Mouse (Mus musculus): ENCODE results near the gene Gtf2h1. TPM values are rescaled to one million over a fixed set of nuclear protein-coding genes. Genes with fewer than 3 reads are reported as not detected.
A peak's percentile ranks its signal among the peaks of the same experiment; 100 is the strongest.

The Gtf2h1 gene
- polyA plus RNA-seq, 1 experiment from 2014 or later, result 25.4 TPM

DNA sequence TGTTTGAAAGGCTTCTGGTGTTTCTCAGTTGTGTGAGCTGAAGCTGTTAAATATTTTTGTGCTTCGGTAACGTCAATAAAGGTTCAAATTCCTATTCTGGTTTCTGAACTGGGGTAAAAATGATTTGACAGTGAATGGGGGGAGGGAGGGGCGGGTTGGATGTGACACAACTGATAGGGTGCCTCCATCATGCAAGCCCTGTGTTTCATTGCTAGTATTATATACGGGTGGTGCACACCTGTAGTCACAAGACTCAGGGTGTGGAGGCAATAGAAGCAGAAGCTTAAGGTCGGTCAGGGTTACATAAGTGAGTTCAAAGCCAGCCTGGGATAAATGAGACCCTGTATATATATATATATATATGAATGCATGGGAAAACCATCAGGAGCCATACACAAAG, 44.0 kb downstream of the Gtf2h1 start:
- WGBS (ENCODE audit: insufficient replicate concordance), result 45% methylated on average over 5 of the region's 5 CpGs
- Histone ChIP-seq H3K4me2 (no peak overlapping the region), H3K4me1 (replicated peaks) (peaks cover 53% of the 10 kb centered on the region), H3K4me3 (replicated peaks) (no peak overlapping the region), H3K36me3 (replicated peaks) (no peaks in the 10 kb centered on the region), H3K27me3 (no peaks in the 10 kb centered on the region), H3K27ac (replicated peaks) (peak overlapping the region; percentile 76; the same call in 1 of the 2 replicates), H3K9ac (no peak overlapping the region), H3K9me3 (replicated peaks) (no peaks in the 10 kb centered on the region)
- ATAC-seq (ENCODE audit: insufficient read depth), result no peak

GRCm38 (mm10) chr7:46840326-46840725, 44.4 kb downstream of the Gtf2h1 start:
- H3K4me3 ChIP-seq (replicated peaks), result no peak overlapping the region
- peaks cover 58% of the 10 kb centered on the region for H3K4me1 ChIP-seq (replicated peaks)
- H3K36me3 ChIP-seq (replicated peaks), result no peaks in the 10 kb centered on the region
- H3K9ac ChIP-seq, result no peak overlapping the region
- no peaks in the 10 kb centered on the region for H3K27me3 ChIP-seq
- no peak overlapping the region for H3K4me2 ChIP-seq
- ATAC-seq (ENCODE audit: insufficient read depth), result no peak
- WGBS (ENCODE audit: insufficient replicate concordance), result 54% methylated on average over 4 of the region's 4 CpGs
- H3K27ac ChIP-seq (replicated peaks), result 0 out of 2 replicates have a peak overlapping the region, but pooled peaks have one; percentile 76
- no peaks in the 10 kb centered on the region for H3K9me3 ChIP-seq (replicated peaks)

GRCm38 (mm10) chr7:46840787-46841525, 45.1 kb downstream of the Gtf2h1 start, which contains the start of gene Ldha:
TSS of gene Ldha (plus strand) at chr7:46841475.
- no peak for ATAC-seq (ENCODE audit: insufficient read depth)
- H3K4me1 ChIP-seq (replicated peaks), result peaks cover 64% of the 10 kb centered on the region
- 36% methylated on average over 6 of the region's 6 CpGs for WGBS (ENCODE audit: insufficient replicate concordance)
- H3K27ac ChIP-seq (replicated peaks), result no peak within 1 kb of the TSS
- no peaks in the 10 kb centered on the region for H3K9me3 ChIP-seq (replicated peaks)
- H3K4me2 ChIP-seq, result no peak within 1 kb of the TSS
- no peaks in the 10 kb centered on the region for H3K36me3 ChIP-seq (replicated peaks)
- H3K9ac ChIP-seq, result no peak within 1 kb of the TSS
- no peaks in the 10 kb centered on the region for H3K27me3 ChIP-seq
- no peak within 1 kb of the TSS for H3K4me3 ChIP-seq (replicated peaks)

GRCm38 (mm10) chr7:46842278-46842677, 46.4 kb downstream of the Gtf2h1 start:
- WGBS (ENCODE audit: insufficient replicate concordance), result 43% methylated on average over 5 of the region's 5 CpGs
- ATAC-seq (ENCODE audit: insufficient read depth), result no peak
- Histone ChIP-seq H3K9me3 (replicated peaks) (no peaks in the 10 kb centered on the region), H3K27ac (replicated peaks) (no peak overlapping the region), H3K36me3 (replicated peaks) (no peaks in the 10 kb centered on the region), H3K27me3 (no peaks in the 10 kb centered on the region), H3K4me1 (replicated peaks) (peaks cover 77% of the 10 kb centered on the region), H3K4me3 (replicated peaks) (no peak overlapping the region), H3K9ac (no peak overlapping the region), H3K4me2 (no peak overlapping the region)

- Histone ChIP-seq H3K9ac (no peak overlapping the region), H3K4me2 (no peak overlapping the region), H3K27me3 (no peaks in the 10 kb centered on the region), H3K9me3 (replicated peaks) (no peaks in the 10 kb centered on the region), H3K4me3 (replicated peaks) (no peak overlapping the region), H3K4me1 (replicated peaks) (peaks cover 69% of the 10 kb centered on the region), H3K36me3 (replicated peaks) (peaks cover 5% of the 10 kb centered on the region), H3K27ac (replicated peaks) (no peak overlapping the region)
- 78% methylated on average over 4 of the region's 4 CpGs for WGBS (ENCODE audit: insufficient replicate concordance)
- ATAC-seq (ENCODE audit: insufficient read depth), result no peak
These were observed 47.7 kb downstream of the Gtf2h1 start for GRCm38 (mm10) chr7:46843576-46843975.

DNA sequence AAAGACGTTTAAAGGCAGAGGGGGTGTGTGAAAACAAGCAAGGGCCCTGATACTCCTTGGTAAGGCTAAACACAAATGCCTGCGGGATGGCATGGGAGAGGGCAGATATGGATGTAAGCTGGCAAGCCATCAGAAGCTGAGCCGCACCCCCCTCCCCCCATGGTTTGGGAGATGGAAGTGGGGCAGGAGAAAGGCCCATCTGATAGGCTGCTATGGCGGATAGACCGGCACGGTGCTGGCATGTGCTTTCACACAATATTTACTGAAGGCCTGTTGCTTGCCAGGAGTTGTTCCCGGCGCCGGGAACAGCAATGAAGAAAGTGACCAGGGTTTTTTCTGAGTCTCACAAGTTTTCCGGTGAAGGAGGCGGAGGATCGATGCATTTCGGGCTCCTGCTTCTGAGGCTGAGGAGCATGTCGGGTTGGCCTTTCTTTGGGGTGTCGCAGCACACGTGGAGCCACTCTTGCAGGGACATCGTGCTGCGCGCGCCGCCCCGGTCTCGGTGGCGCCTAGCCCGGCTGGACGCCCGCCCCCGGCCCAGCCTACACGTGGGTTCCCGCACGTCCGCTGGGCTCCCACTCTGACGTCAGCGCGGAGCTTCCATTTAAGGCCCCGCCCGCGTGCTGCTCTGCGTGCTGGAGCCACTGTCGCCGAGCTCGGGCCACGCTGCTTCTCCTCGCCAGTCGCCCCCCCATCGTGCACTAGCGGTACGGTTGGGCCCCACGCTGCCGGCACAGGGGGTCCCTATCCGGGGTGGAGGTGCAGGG, 49.5 kb downstream of the Gtf2h1 start:
- Histone ChIP-seq H3K4me1 (replicated peaks) (peaks cover 52% of the 10 kb centered on the region), H3K36me3 (replicated peaks) (peaks cover 23% of the 10 kb centered on the region), H3K9me3 (replicated peaks) (no peaks in the 10 kb centered on the region), H3K4me3 (replicated peaks) (peak overlapping the region; percentile 78), H3K27ac (replicated peaks) (peak overlapping the region; percentile 84), H3K27me3 (no peaks in the 10 kb centered on the region), H3K9ac (peak overlapping the region; percentile 84), H3K4me2 (peak overlapping the region; percentile 98)
- peak; percentile 74 for ATAC-seq (ENCODE audit: insufficient read depth)
- WGBS (ENCODE audit: insufficient replicate concordance), result under 1% methylated on average over 51 of the region's 51 CpGs

- WGBS (ENCODE audit: insufficient replicate concordance), result under 1% methylated on average over 36 of the region's 36 CpGs
- Histone ChIP-seq H3K9me3 (replicated peaks) (no peaks in the 10 kb centered on the region), H3K9ac (peak overlapping the region; percentile 84), H3K27ac (replicated peaks) (peak overlapping the region; percentile 84), H3K36me3 (replicated peaks) (peaks cover 29% of the 10 kb centered on the region), H3K4me3 (replicated peaks) (peak overlapping the region; percentile 78), H3K27me3 (no peaks in the 10 kb centered on the region), H3K4me1 (replicated peaks) (peaks cover 46% of the 10 kb centered on the region), H3K4me2 (peak overlapping the region; percentile 98)
- ATAC-seq (ENCODE audit: insufficient read depth), result 0 out of 2 replicates have a peak, but pooled peaks have one; percentile 10
These were observed 50.1 kb downstream of the Gtf2h1 start for GRCm38 (mm10) chr7:46845978-46846485.

DNA sequence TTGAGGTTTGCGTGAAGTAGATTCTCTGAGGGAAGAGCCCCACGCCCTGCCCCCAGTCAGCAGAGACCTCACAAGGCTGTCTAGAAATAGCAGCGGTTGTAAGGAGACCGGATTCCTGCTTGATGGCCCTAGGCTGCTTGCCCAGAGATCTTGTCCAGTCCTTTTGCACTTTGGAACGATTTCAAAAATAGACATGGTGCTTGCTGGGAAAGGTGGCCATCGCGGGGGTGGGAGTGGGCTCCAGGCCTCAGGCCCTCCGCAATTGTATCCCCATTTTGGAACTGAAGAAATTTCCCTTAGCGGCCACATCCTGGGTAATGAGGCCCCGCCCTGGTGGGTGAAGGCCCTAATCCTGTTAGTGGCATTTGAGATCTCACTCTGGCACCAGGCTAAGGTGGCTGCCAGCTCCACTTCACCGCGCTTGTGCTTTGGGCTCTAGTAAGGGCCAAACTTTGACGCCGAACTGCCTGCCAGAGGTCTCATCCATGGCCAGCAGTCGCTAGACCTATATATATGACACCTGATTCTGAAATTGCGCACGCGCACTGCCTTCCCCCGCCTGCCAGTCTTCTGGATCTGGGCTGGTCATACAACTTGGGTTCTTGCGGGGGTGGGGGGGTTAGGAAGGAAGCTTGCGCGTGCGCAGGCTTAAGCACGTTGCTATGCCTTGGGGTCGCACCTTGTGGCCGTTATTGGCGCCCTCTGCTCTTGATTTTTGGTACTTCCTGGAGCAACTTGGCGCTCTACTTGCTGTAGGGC, 50.8 kb downstream of the Gtf2h1 start:
- ATAC-seq (ENCODE audit: insufficient read depth), result peak; percentile 25
- Histone ChIP-seq H3K9ac (peak overlapping the region; percentile 84), H3K27ac (replicated peaks) (peak overlapping the region; percentile 84), H3K36me3 (replicated peaks) (peaks cover 36% of the 10 kb centered on the region), H3K4me3 (replicated peaks) (peak overlapping the region; percentile 78), H3K27me3 (no peaks in the 10 kb centered on the region), H3K4me2 (peak overlapping the region; percentile 98), H3K9me3 (replicated peaks) (no peaks in the 10 kb centered on the region), H3K4me1 (replicated peaks) (peaks cover 41% of the 10 kb centered on the region)
- WGBS (ENCODE audit: insufficient replicate concordance), result under 1% methylated on average over 28 of the region's 28 CpGs

- peaks cover 62% of the 10 kb centered on the region for H3K36me3 ChIP-seq (replicated peaks)
- H3K4me3 ChIP-seq (replicated peaks), result no peak overlapping the region
- no peak overlapping the region for H3K9ac ChIP-seq
- H3K4me2 ChIP-seq, result no peak overlapping the region
- no peaks in the 10 kb centered on the region for H3K9me3 ChIP-seq (replicated peaks)
- ATAC-seq (ENCODE audit: insufficient read depth), result no peak
- WGBS (ENCODE audit: insufficient replicate concordance), result 68% methylated on average over 5 of the region's 5 CpGs
- no peaks in the 10 kb centered on the region for H3K27me3 ChIP-seq
- H3K27ac ChIP-seq (replicated peaks), result no peak overlapping the region
- peaks cover 29% of the 10 kb centered on the region for H3K4me1 ChIP-seq (replicated peaks)
These were observed 53.4 kb downstream of the Gtf2h1 start for GRCm38 (mm10) chr7:46849287-46849686.

- 72% methylated on average over 7 of the region's 7 CpGs for WGBS (ENCODE audit: insufficient replicate concordance)
- Histone ChIP-seq H3K9ac (no peak overlapping the region), H3K4me1 (replicated peaks) (peaks cover 14% of the 10 kb centered on the region), H3K9me3 (replicated peaks) (no peaks in the 10 kb centered on the region), H3K27me3 (no peaks in the 10 kb centered on the region), H3K4me2 (no peak overlapping the region), H3K27ac (replicated peaks) (no peak overlapping the region), H3K36me3 (replicated peaks) (peaks cover 79% of the 10 kb centered on the region), H3K4me3 (replicated peaks) (no peak overlapping the region)
- no peak for ATAC-seq (ENCODE audit: insufficient read depth)
These were observed 55.1 kb downstream of the Gtf2h1 start for GRCm38 (mm10) chr7:46851026-46851425.
